Mouse (Mus musculus): ENCODE results near the gene Rfx7.

DNA sequence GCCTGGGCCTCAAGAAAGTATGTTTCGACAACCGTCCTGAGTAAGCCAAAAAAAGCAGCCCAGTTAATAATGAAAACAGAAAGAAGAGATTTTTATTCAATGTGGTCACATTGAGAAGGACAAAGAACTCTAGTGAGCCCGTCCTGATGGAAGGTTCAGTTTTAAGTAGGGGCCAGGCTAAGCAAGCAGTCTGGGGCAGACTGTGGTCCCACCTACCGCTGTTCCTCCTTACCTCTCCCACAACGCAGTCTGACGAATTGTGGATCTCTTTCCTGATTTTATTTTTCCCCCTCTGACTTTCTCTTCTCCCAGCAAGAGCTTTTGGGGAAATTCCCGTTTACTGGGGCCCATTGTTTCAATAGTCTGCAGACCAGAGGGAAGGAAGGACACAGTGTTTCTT lies 108.6 kb downstream of the Rfx7 start:
- TF ChIP-seq CTCF (conservative IDR thresholded peaks at IDR 0.05; ENCODE audit: insufficient read depth, insufficient read length, low read depth, low read length) (no peak), POLR2A (IDR thresholded peaks at IDR 0.05; ENCODE audit: low read depth, low read length) (no peak)
